Mouse (Mus musculus) hindbrain, embryonic 11.5 days (tissue): ENCODE measurements around the gene Selenos. TPM values are rescaled to one million over a fixed set of nuclear protein-coding genes. Genes with fewer than 3 reads are reported as not detected.

Experiments used
- ATAC-seq: fragments of 200-750 bp; cut with Nextera tagmentation; 2 replicates; pipeline ENCODE4 v1.8.0; 2017; ENCODE audit warnings: mild to moderate bottlenecking, moderate TSS enrichment, moderate library complexity; ENCODE audit not compliant: low FRiP score
- DNase-seq: peaks from one replicate; pipeline ENCODE4 v3.0.0-alpha.2; 2015; ENCODE audit warnings: low spot score
- H3K27ac ChIP-seq: fragments of 300-500 bp; sonication (generic); 2 replicates; pipeline ENCODE4 v1.5.1; 2014; ENCODE audit warnings: mild to moderate bottlenecking, low read depth, low read length
- H3K27me3 ChIP-seq: fragments of 300-500 bp; sonication (generic); 2 replicates; pipeline ENCODE4 v1.6.1; 2014; ENCODE audit warnings: mild to moderate bottlenecking, low read length, moderate library complexity, mixed read lengths; ENCODE audit not compliant: control insufficient read depth, insufficient read depth
- H3K36me3 ChIP-seq: fragments of 300-500 bp; sonication (generic); 2 replicates; pipeline ENCODE4 v1.6.1; 2014; ENCODE audit warnings: mild to moderate bottlenecking, low read length, moderate library complexity, mixed read lengths; ENCODE audit not compliant: control insufficient read depth, insufficient read depth
- H3K4me1 ChIP-seq: fragments of 300-500 bp; sonication (generic); replicated peaks from 2 replicates; pipeline ENCODE4 v1.6.1; 2014; ENCODE audit warnings: low read length, mixed read lengths; ENCODE audit not compliant: control insufficient read depth, insufficient read depth
- H3K4me2 ChIP-seq: fragments of 300-500 bp; sonication (generic); replicated peaks from 2 replicates; pipeline ENCODE4 v1.6.1; 2014; ENCODE audit warnings: mild to moderate bottlenecking, low read depth, low read length
- H3K4me3 ChIP-seq: fragments of 300-500 bp; sonication (generic); 2 replicates; pipeline ENCODE4 v1.5.1; 2014; ENCODE audit warnings: low read depth, low read length
- H3K9ac ChIP-seq: fragments of 300-500 bp; sonication (generic); 2 replicates; pipeline ENCODE4 v1.6.1; 2014; ENCODE audit warnings: low read depth, low read length
- H3K9me3 ChIP-seq: fragments of 300-500 bp; sonication (generic); 2 replicates; pipeline ENCODE4 v1.6.1; 2016; ENCODE audit warnings: low read length; ENCODE audit not compliant: control insufficient read depth
- WGBS: fragments of 180-500 bp; shearing (Covaris S2); extraction: QIAGEN DNeasy Blood & Tissue Kit; methylation state at CpG from one replicate; pipeline ENCODE4 v1.1.7; 2014; 5-methylcytosine and 5-hydroxymethylcytosine counted together
- polyA plus RNA-seq: library from polyadenylated mRNA; unstranded; fragments of >200 nt; fragmentation: Nextera tagmentation; extraction: Ambion mirVana; gene quantifications from 2 replicates; pipeline ENCODE4 v1.2.1, GENCODE M21; 2014

Selenos gene
- polyA plus RNA-seq, result 88.2 and 90.4 TPM in 2 replicates

DNA sequence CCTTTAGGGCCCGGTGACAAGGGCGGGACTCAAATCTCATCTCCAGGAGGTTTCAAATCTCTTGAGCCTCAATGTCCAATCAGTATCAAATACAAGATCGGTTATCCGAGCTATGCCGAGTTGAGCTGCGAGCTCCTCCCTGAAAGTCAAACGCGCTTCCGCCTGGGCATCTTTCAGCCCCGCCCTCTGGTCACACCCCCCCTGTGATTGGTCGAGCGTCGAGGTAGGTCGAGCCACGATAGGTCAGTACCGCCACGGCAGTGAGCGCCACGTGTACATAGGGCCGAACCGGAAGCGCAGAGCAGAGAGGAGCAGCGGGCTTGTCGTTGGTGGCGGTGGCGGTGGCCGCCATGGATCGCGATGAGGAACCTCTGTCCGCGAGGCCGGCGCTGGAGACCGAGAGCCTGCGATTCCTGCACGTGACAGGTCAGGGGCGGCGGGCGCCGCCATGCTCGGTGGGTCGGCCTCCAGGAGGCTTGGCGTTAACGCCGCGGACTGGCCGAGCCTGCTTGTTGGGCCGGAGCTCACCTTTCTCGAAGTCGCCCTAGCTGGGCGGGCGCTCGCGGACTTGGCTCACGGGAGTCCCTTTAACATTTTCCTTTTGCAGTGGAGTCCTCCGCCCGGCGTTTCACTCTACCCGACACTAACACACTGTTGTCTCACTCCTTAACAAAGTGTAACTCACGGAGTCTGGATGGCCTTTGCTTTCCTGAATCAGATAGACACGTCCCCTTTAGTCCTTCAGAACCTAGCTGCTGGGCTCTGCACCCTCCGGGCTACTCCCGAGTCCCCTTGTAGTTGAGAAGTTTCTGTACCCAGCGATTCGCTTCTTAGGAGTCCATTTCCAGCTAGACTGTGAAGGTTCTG lies at the start of gene Selenos:
TSS of gene Selenos (plus strand) at position 286 of the 867 bp plus-strand sequence.
- Histone ChIP-seq H3K36me3 (0 out of 2 replicates have a peak, but pooled peaks cover 9% of the 10 kb centered on the region), H3K9ac (peak within 1 kb of the TSS; percentile 72), H3K4me1 (no peaks in the 10 kb centered on the region; the same call in 1 of the 2 replicates), H3K4me2 (peak within 1 kb of the TSS; percentile 68), H3K27ac (peak within 1 kb of the TSS; percentile 56), H3K27me3 (no peaks in the 10 kb centered on the region), H3K4me3 (peak within 1 kb of the TSS; percentile 77), H3K9me3 (no peaks in the 10 kb centered on the region)
- DNase-seq (peak; percentile 97), ATAC-seq (peak; percentile 100)
- under 1% methylated on average over 65 of the region's 65 CpGs for WGBS

DNA sequence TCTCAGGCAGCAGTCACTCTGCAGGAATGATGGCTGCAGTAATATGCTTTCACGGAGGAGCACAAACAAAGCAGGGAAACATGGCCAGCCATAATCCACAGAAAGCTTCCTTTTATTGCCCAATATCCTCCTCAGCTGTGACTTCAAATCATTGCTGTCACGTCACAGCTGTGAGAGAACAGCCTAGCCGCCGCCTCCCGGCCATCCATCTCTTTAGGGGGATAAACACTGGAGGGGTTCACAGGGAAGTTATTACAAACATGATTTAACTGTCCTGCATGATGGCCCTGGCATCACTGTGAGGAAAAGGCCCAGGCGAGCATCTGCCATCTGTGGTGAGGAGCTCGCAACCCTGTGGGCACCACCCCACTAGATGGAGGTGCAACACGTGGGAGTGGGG lies 42.6 kb upstream of the Selenos start:
- H3K36me3 ChIP-seq, result no peaks in the 10 kb centered on the region
- H3K27me3 ChIP-seq, result no peaks in the 10 kb centered on the region; the same call in 1 of the 2 replicates
- H3K4me3 ChIP-seq, result no peak overlapping the region
- H3K4me2 ChIP-seq, result no peak overlapping the region
- no peak overlapping the region for H3K27ac ChIP-seq
- ATAC-seq (no peak), DNase-seq (no peak)
- 81% methylated on average over 8 of the region's 8 CpGs for WGBS
- no peak overlapping the region for H3K9ac ChIP-seq
- H3K9me3 ChIP-seq, result no peaks in the 10 kb centered on the region
- no peaks in the 10 kb centered on the region for H3K4me1 ChIP-seq

DNA sequence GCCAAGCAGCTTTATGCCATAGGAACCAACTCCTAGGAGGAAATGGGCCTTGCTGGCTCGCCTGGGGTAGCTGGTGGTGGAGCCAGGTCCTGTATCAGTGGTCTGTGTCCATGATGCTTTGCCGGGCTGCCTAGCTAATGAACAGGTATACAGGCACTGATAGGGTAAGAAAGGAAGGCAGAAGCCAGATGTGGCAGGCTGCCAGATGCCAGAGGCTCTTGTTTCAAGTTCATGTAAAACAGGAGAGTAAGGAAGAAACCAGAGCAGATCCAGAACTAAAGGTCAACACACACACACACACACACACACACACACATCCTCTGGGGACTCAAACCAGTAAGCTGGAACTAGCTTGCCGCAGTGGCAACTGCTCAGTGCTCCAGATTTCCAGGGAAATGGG lies 41.2 kb upstream of the Selenos start:
- H3K9ac ChIP-seq, result no peak overlapping the region
- H3K36me3 ChIP-seq, result no peaks in the 10 kb centered on the region
- ATAC-seq, result no peak
- no peak overlapping the region for H3K4me2 ChIP-seq
- no peak overlapping the region for H3K27ac ChIP-seq
- no peaks in the 10 kb centered on the region for H3K9me3 ChIP-seq
- H3K4me3 ChIP-seq, result no peak overlapping the region
- no peaks in the 10 kb centered on the region for H3K4me1 ChIP-seq
- no peak for DNase-seq
- no peaks in the 10 kb centered on the region; the same call in 1 of the 2 replicates for H3K27me3 ChIP-seq
- WGBS, result 73% methylated on average over 3 of the region's 3 CpGs

DNA sequence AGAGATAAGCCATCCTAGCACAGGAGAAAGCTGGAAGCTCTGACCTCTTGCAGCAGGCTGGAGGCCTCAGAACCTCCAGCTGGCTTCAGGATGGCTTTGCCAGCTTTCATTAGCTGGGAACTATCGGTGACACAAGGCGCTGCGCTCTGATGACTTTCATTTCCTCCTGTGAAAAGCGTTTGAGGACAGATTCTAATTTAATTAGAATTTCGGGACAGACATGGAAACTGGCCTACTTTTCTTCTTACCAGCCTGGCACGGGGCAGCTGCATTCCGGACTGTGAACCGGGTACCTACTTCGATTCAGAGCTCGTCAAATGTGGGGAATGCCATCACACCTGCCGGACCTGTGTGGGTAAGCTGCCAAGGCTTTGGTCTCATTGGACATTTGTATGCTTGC lies 40.7 kb upstream of the Selenos start:
- Histone ChIP-seq H3K27me3 (no peaks in the 10 kb centered on the region; the same call in 1 of the 2 replicates), H3K4me3 (no peak overlapping the region), H3K9me3 (no peaks in the 10 kb centered on the region), H3K9ac (no peak overlapping the region), H3K4me1 (no peaks in the 10 kb centered on the region), H3K4me2 (no peak overlapping the region), H3K36me3 (no peaks in the 10 kb centered on the region), H3K27ac (no peak overlapping the region)
- no peak for ATAC-seq
- WGBS, result 89% methylated on average over 11 of the region's 11 CpGs
- DNase-seq, result no peak

DNA sequence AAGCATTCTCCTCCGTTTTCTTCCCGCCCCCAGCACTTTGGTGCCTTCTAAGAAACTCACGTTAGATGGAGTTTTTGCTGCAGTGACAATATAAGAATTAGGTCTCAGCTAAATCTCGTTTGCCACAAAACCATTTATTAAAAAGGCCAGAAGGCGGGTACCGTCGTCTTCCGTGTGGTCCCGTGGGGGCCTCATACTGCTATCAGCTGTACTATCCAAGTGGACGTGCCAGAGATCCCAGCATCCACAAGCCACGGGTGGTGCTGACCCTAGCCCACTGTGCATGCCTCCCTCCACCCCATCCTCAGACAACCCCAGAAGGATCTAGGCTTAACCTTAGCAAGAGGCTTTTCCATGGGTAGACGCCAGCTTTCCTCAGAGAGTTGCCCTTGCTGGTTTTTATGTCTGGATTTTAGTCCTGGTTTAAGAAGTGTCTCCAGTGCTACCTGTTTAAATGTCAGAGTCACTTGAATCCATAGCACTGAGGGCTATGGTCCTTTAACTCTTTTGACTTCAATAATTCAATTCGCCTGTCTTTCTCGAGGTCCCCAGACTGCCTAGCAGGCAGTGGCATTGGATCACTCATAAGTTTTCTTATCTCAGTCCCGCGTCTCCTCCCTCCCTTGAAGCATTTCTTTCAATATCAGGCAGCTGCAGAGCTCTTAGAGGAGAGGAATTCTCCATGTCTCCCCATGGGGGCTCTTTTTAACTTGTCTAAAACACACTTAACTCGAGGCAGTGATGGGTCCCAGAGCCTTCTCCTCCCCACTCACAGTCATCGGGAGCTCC lies 39.2 kb upstream of the Selenos start:
- DNase-seq, result no peak
- Histone ChIP-seq H3K9ac (no peak overlapping the region), H3K27ac (no peak overlapping the region), H3K9me3 (no peaks in the 10 kb centered on the region), H3K36me3 (no peaks in the 10 kb centered on the region), H3K27me3 (0 out of 2 replicates have a peak, but pooled peaks cover 2% of the 10 kb centered on the region), H3K4me3 (no peak overlapping the region), H3K4me1 (0 out of 2 replicates have a peak, but pooled peaks cover 2% of the 10 kb centered on the region), H3K4me2 (no peak overlapping the region)
- no peak for ATAC-seq
- WGBS, result 83% methylated on average over 18 of the region's 18 CpGs

DNA sequence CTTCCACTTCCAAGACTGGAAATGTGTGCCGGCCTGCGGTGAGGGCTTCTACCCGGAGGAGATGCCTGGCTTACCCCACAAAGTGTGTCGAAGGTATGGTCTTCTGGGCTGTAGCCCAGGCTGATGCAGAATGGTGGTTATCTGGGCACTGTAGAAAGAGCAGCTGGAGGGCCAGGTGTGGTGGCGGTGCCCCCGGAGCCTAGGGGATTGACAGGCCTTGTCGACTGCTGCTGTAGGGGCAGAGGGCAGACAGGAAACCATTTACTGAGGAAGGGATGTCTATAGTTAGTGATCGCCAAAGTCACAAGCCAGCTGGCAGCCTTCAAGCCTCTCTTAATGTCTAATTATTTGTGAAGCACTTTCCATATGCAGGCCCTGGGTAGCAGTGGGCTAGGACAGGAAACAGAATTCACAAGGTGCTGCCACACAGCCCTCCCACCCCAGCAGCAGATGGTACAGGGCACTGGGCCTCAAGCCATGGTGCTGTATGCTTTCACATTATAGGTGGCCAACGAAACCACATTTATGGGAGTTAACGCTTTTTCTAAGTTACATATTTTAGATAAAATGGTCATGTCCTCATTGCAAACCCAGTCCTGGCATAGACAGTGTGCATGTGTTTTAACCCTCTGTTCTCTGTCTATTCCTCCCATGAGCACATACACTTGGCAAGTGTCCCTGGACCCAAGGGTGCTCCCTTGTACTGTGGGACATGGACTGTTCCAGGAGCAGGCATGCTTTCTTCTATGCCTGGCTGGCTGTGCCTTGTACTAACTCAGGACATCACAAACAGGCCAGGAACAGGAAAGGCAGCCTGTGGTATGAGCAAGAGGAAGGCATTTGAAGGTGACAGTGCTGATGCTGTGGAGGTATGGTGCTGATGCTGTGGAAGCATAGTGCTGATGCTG lies 35.6 kb upstream of the Selenos start, which contains the start of gene Gm45213:
TSS of gene Gm45213 (plus strand) at position 51 of the 908 bp plus-strand sequence.
- no peak within 1 kb of the TSS for H3K9ac ChIP-seq
- 0 out of 2 replicates have a peak, but pooled peaks cover 2% of the 10 kb centered on the region for H3K4me1 ChIP-seq
- no peaks in the 10 kb centered on the region for H3K9me3 ChIP-seq
- no peaks in the 10 kb centered on the region for H3K36me3 ChIP-seq
- no peak for ATAC-seq
- no peak within 1 kb of the TSS for H3K4me2 ChIP-seq
- 0 out of 2 replicates have a peak, but pooled peaks cover 2% of the 10 kb centered on the region for H3K27me3 ChIP-seq
- WGBS, result 74% methylated on average over 10 of the region's 10 CpGs
- H3K27ac ChIP-seq, result no peak within 1 kb of the TSS
- no peak for DNase-seq
- no peak within 1 kb of the TSS for H3K4me3 ChIP-seq

DNA sequence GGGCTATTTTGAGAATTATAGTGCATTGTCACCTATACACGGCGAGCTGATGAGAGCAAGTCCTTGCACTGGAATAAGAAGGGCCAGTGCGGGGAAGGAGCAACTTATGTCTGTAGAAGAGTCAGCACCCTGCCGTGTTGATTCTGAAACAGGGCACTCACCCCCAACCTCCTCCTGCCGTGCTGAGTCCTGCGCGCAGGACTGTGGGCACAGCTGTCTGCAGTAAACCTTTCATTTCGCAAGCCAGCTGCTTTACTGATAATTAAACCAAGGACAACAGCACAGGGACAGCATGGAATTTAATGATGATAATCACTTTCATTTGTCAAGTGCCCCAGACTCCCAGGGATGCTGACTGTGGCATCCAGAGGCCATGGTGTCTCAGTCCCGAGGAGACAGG lies 34.8 kb upstream of the Selenos start:
- Histone ChIP-seq H3K27me3 (0 out of 2 replicates have a peak, but pooled peaks cover 2% of the 10 kb centered on the region), H3K4me3 (no peak overlapping the region), H3K9me3 (no peaks in the 10 kb centered on the region), H3K9ac (no peak overlapping the region), H3K4me1 (0 out of 2 replicates have a peak, but pooled peaks cover 2% of the 10 kb centered on the region), H3K36me3 (no peaks in the 10 kb centered on the region), H3K27ac (no peak overlapping the region), H3K4me2 (no peak overlapping the region)
- 35% methylated on average over 9 of the region's 9 CpGs for WGBS
- ATAC-seq, result peak; percentile 55; the same call in 1 of the 2 replicates
- no peak for DNase-seq
